Mouse (Mus musculus) cerebellum, adult 8-10 months (tissue): Measurements from ENCODE around the gene Adgrf1.

Experiments
- DNase-seq: peaks from one replicate; pipeline ENCODE4 v3.0.0; 2022

Adgrf1 gene

DNA sequence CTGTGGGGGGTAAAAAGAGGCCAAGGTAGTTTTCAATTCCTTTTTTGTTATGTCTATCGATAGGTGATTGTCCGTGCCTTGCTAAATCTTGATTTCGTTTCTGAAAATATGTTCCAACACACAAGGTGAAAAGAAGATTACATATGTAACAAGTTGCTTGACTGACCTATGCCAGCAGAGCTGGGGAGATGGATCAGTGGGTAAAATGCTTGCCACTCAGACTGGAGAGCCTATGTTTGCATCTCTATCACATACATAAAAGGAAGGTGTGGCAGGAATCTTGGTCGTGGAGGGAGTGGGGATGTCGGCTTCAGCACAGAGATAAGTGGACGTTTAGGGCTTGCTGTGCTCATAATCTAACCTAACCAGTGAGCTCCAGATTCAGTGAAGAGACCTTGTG lies 93.8 kb downstream of the Adgrf1 start:
- DNase-seq, result no peak

DNA sequence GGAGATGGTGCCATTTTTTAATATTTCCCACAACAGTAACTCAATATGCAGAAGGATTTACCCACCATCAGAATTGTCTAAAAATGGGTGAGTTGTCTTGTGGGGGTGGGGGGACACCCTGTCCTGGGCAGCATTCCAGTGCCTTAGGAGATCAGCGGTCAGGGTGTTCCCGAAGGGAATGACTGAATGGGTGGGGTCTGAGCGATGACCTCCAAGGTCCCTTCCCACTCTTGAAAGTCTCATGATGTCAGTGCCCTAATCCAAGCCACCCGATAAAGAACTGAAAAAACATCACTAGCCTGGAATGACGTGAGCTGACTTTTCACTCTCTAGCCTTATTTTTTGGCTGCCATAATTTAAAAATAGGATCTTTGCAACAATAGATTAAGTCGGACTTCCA lies 95.2 kb downstream of the Adgrf1 start:
- no peak for DNase-seq

DNA sequence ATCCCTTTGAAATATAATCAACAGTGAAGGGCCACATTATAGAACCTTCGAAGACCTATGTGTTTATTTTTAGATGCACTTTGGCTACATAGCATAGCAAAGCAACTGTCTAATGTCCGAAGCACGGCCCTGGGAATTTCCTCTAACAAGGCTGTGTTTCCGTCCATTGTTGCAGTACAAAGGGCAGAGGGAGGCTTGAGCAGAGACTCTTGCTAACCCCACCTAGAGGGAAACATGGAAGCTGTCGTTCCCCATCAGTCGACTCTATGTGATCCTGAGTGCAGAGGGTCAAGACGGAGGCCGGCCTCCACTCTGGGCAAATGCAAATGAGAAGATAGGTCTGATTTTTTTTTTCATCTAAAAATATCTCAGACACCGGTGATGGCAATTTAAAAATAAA lies 96.4 kb downstream of the Adgrf1 start:
- DNase-seq, result no peak

DNA sequence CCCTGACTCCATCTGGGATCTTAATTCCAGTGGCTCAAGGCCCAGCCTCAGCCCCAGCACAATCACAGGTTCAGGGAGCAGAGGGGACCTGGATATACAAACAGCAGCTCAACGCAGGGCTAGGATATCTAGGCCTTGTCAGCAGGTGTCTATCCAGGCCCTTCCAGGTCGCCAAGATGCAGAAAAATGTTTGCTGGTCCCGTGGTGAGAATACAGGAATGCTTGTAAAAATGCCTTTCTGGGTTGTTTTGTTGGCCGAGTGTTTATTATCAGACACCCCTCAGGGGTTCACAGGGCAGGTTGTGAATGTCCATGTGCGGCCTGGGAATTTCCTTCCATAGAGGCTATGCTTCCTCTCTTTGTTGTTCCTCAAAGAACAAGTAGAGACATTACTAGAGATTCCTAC lies 98.0 kb downstream of the Adgrf1 start:
- DNase-seq, result no peak

DNA sequence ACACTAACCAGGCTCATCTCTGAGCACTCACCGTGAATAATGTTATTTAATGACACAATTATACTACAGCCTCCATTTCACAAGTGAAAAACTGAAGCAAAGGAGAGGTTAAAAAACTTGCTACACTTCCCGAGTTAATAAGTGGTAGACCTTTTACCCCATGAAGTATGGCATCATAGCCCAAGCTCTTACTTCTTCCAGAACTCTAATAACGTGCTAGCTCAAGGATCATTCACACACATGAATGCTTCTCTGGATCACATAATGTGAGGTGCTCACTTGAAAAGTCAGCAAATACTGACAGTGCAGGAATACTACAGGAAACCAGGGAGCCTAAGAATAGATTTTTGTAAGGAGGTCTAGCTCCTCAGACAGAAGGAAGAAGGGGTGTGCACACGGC lies 102.5 kb downstream of the Adgrf1 start:
- DNase-seq, result no peak

DNA sequence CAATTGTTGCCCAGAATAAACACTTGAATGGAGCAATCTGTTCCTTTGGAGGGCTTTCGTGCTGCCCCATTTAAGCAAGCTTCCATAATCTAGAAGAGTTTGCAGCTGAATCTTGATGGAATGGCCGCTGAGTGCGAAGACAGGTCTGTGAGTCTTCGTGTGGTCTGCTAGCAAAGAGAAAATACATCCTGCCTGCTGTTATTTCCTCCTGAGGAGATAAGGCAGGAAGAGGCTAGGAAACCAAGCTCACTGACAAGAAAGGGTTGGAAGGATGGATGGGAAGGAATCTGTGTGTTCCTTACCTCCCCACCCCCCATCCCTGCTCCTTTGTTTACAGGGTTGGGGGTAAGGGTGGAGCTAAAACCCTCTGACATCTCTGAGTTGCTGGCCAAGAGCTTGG lies 103.9 kb downstream of the Adgrf1 start:
- DNase-seq, result no peak
